Mouse (Mus musculus): ENCODE data around the gene Sh3glb1. TPM values are rescaled to one million over a fixed set of nuclear protein-coding genes. Genes with fewer than 3 reads are reported as not detected.

Sh3glb1 gene
- polyA plus RNA-seq, 1 experiment, result 106 TPM

GRCm38 (mm10) chr3:144721860-144722256, 1.7 kb upstream of the Sh3glb1 start:
- peaks cover 31% of the 10 kb centered on the region for H3K79me2 ChIP-seq (ENCODE audit: control insufficient read depth, insufficient read depth)
- TF ChIP-seq FOSL1 (IDR thresholded peaks at IDR 0.05; ENCODE audit: insufficient read depth, low read length, poor library complexity, severe bottlenecking) (no peak), MAX (IDR thresholded peaks at IDR 0.05) (no peak), CTCF (IDR thresholded peaks at IDR 0.05; ENCODE audit: control insufficient read depth, insufficient read depth, insufficient read length) (no peak), MYOD1 (IDR thresholded peaks at IDR 0.05; ENCODE audit: control insufficient read depth, insufficient read length, low read depth) (no peak), MYOG (IDR thresholded peaks at IDR 0.05; ENCODE audit: control insufficient read depth, extremely low read depth, insufficient read length) (no peak), CEBPB (IDR thresholded peaks at IDR 0.05; ENCODE audit: low read depth) (no peak), USF1 (IDR thresholded peaks at IDR 0.05; ENCODE audit: low read depth) (no peak)
- H3K36me3 ChIP-seq (ENCODE audit: control insufficient read depth, insufficient read depth), result peaks cover 12% of the 10 kb centered on the region
- H3K27me3 ChIP-seq (ENCODE audit: control insufficient read depth, insufficient read depth, insufficient read length), result no peaks in the 10 kb centered on the region
- no peak overlapping the region for H3ac ChIP-seq (ENCODE audit: control insufficient read depth, insufficient read length, low read depth)
- peaks cover 26% of the 10 kb centered on the region for H3K79me3 ChIP-seq (ENCODE audit: low read depth)
- H3K4me3 ChIP-seq (ENCODE audit: insufficient read depth, poor library complexity, severe bottlenecking), result no peak overlapping the region

DNA sequence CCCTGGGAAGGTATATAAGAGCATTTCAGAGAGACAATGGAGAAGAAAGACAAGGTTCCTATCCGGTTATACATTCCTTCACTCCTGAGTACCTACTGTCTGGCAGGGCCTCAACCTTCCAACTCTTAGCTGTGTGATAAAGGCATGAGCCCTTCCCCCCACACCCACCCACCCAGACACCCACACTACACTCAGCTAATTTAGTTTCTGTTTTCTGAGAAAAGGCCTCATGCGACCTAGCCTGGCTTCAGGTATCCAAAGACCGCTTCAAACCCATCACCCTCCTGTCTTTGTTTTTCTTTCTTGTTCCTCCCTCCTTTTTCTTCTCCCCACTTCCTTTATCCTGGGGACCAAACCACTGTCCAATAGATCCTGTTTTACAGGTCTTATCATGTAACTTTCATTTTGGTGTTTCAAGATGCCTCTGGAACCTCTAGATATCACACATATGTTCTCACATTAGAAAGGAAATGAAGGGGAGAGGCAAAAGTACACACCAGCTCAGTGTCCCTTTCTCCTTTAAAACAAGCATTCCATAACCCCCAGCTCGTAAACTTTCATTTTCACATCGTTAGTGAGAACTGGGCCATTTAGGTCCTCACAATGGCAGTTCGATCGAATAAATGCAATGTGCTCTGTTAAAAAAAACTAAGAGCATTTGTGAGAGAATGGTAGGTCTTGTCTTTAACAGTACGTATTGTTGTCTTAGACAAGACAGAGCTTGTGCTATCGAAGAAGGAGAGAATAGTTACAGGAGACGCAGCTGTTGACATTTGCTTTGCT, 1.1 kb upstream of the Sh3glb1 start:
- TF ChIP-seq USF1 (IDR thresholded peaks at IDR 0.05; ENCODE audit: low read depth) (no peak), FOSL1 (IDR thresholded peaks at IDR 0.05; ENCODE audit: insufficient read depth, low read length, poor library complexity, severe bottlenecking) (no peak), MYOG (IDR thresholded peaks at IDR 0.05; ENCODE audit: control insufficient read depth, extremely low read depth, insufficient read length) (no peak), MAX (IDR thresholded peaks at IDR 0.05) (no peak), MYOD1 (IDR thresholded peaks at IDR 0.05; ENCODE audit: control insufficient read depth, insufficient read length, low read depth) (no peak), CEBPB (IDR thresholded peaks at IDR 0.05; ENCODE audit: low read depth) (no peak), CTCF (IDR thresholded peaks at IDR 0.05; ENCODE audit: control insufficient read depth, insufficient read depth, insufficient read length) (no peak)
- no peak overlapping the region for H3ac ChIP-seq (ENCODE audit: control insufficient read depth, insufficient read length, low read depth)
- H3K4me3 ChIP-seq (ENCODE audit: insufficient read depth, poor library complexity, severe bottlenecking), result no peak overlapping the region

DNA sequence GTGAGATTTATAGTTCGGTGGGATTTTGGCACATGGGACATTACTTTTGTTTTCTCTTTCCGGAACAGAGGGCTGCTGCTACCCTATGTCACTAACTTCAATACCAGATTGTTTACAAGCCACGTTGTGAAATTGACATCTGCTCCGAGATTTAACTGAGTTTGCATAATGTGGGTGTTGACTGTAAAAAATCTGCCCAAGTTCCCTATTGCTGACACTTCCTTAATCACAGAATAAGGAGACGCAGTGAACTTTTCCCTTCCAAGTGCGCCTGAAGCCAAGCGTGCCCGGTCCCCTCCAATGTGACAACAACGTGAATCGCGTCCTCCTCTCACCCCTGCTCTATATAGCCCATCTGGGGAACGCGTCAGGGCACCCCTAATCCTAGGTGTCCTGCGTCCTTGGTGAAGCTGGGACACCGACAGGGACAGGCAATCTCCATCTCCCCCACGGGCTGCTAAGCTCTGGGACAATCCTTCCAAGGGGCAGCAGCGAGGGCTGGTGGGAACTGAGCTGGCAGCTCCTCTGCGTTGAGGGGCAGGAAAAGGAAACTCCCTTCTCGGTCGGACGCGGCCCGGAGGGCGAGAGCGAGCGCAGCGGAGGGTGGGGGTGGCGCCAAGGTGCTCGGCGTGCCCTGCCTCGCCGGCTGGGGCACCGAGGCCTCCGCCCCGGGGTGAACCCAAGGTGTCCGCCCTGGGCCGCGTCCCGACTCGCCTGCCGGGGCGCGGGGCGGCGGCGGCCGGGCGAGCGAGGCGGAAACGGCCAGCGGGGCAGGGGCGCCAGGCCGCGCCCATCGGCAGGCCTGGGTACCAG, 841 bp downstream of the Sh3glb1 start:
- H3ac ChIP-seq (ENCODE audit: control insufficient read depth, insufficient read length, low read depth), result peak overlapping the region; percentile 78
- H3K79me2 ChIP-seq (ENCODE audit: control insufficient read depth, insufficient read depth), result peaks cover 57% of the 10 kb centered on the region
- peaks cover 26% of the 10 kb centered on the region for H3K36me3 ChIP-seq (ENCODE audit: control insufficient read depth, insufficient read depth)
- H3K79me3 ChIP-seq (ENCODE audit: low read depth), result peaks cover 51% of the 10 kb centered on the region
- no peak for TF ChIP-seq CEBPB (IDR thresholded peaks at IDR 0.05; ENCODE audit: low read depth)
- TF ChIP-seq MAX (IDR thresholded peaks at IDR 0.05), result peak; percentile 46
- no peak for TF ChIP-seq CTCF (IDR thresholded peaks at IDR 0.05; ENCODE audit: control insufficient read depth, insufficient read depth, insufficient read length)
- TF ChIP-seq USF1 (IDR thresholded peaks at IDR 0.05; ENCODE audit: low read depth), result no peak
- H3K4me3 ChIP-seq (ENCODE audit: insufficient read depth, poor library complexity, severe bottlenecking), result peak overlapping the region; percentile 95
- no peaks in the 10 kb centered on the region for H3K27me3 ChIP-seq (ENCODE audit: control insufficient read depth, insufficient read depth, insufficient read length)

More for the DNA sequence above, 1.1 kb upstream of the Sh3glb1 start:
- H3K36me3 ChIP-seq (ENCODE audit: control insufficient read depth, insufficient read depth), result peaks cover 15% of the 10 kb centered on the region
- no peaks in the 10 kb centered on the region for H3K27me3 ChIP-seq (ENCODE audit: control insufficient read depth, insufficient read depth, insufficient read length)
- peaks cover 31% of the 10 kb centered on the region for H3K79me3 ChIP-seq (ENCODE audit: low read depth)
- peaks cover 37% of the 10 kb centered on the region for H3K79me2 ChIP-seq (ENCODE audit: control insufficient read depth, insufficient read depth)

DNA sequence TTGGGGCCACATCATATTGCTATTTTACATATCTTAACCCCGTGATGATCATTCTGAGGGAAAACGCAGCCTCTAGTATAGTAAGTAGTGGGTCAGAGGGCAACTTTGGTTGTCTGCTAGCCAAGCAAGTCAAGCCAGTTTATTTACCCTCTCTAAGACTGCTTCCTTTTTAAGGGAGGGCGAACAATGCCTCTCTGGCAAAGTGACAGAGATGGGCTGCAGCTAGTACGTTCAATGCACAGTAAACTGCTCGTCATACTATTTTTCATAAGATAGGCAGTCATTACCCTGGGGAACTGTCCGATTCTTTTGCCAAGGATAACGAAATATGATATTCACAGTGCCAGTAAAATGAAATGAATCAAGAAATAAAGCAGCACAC, 1.4 kb downstream of the Sh3glb1 start:
- H3ac ChIP-seq (ENCODE audit: control insufficient read depth, insufficient read length, low read depth), result peak overlapping the region; percentile 72
- H3K4me3 ChIP-seq (ENCODE audit: insufficient read depth, poor library complexity, severe bottlenecking), result peak overlapping the region; percentile 95
- peaks cover 57% of the 10 kb centered on the region for H3K79me3 ChIP-seq (ENCODE audit: low read depth)
- no peaks in the 10 kb centered on the region for H3K27me3 ChIP-seq (ENCODE audit: control insufficient read depth, insufficient read depth, insufficient read length)
- peaks cover 62% of the 10 kb centered on the region for H3K79me2 ChIP-seq (ENCODE audit: control insufficient read depth, insufficient read depth)
- TF ChIP-seq USF1 (IDR thresholded peaks at IDR 0.05; ENCODE audit: low read depth), result peak; percentile 33
- TF ChIP-seq CTCF (IDR thresholded peaks at IDR 0.05; ENCODE audit: control insufficient read depth, insufficient read depth, insufficient read length), result no peak
- peaks cover 32% of the 10 kb centered on the region for H3K36me3 ChIP-seq (ENCODE audit: control insufficient read depth, insufficient read depth)

DNA sequence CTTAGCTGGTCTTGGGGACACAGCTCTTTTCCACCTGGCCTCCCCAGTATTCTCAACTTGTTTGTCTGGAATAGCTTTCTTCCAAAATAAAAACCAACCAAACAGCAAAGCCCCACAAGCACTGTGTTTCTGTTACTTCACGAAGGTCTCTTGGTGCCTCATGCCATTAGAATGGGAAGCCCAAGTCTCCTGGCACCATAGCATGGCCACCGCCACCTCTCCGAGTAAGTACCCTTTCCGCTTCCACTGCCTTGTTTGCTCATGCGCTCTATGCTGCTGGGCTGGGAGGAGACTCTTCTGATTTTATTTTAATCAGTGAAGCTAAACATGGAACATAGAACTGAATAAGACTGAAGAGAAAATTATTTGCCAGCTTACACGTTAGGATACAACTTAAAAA, 2.3 kb downstream of the Sh3glb1 start:
- H3K79me3 ChIP-seq (ENCODE audit: low read depth), result peaks cover 66% of the 10 kb centered on the region
- H3K36me3 ChIP-seq (ENCODE audit: control insufficient read depth, insufficient read depth), result peaks cover 41% of the 10 kb centered on the region
- H3ac ChIP-seq (ENCODE audit: control insufficient read depth, insufficient read length, low read depth), result no peak overlapping the region
- H3K4me3 ChIP-seq (ENCODE audit: insufficient read depth, poor library complexity, severe bottlenecking), result peak overlapping the region; percentile 95
- no peaks in the 10 kb centered on the region for H3K27me3 ChIP-seq (ENCODE audit: control insufficient read depth, insufficient read depth, insufficient read length)
- H3K79me2 ChIP-seq (ENCODE audit: control insufficient read depth, insufficient read depth), result peaks cover 71% of the 10 kb centered on the region
- no peak for TF ChIP-seq MAX (IDR thresholded peaks at IDR 0.05)
- no peak for TF ChIP-seq USF1 (IDR thresholded peaks at IDR 0.05; ENCODE audit: low read depth)
- TF ChIP-seq CTCF (IDR thresholded peaks at IDR 0.05; ENCODE audit: control insufficient read depth, insufficient read depth, insufficient read length), result no peak
- no peak for TF ChIP-seq MYOG (IDR thresholded peaks at IDR 0.05; ENCODE audit: control insufficient read depth, extremely low read depth, insufficient read length)
- no peak for TF ChIP-seq CEBPB (IDR thresholded peaks at IDR 0.05; ENCODE audit: low read depth)
- no peak for TF ChIP-seq FOSL1 (IDR thresholded peaks at IDR 0.05; ENCODE audit: insufficient read depth, low read length, poor library complexity, severe bottlenecking)
- no peak for TF ChIP-seq MYOD1 (IDR thresholded peaks at IDR 0.05; ENCODE audit: control insufficient read depth, insufficient read length, low read depth)
